Comparison of ENCODE assay signal across 8 mouse cellular contexts in genomic region chr6:149409845-149410244, GRCm38 (mm10). TPM values are rescaled to one million over a fixed set of nuclear protein-coding genes. Genes with fewer than 3 reads are reported as not detected.
DNase-seq lines count a peak whose midpoint lies in the region; ATAC-seq and TF ChIP-seq lines count a peak whose summit lies in the region.

No protein-coding gene starts in this region.

- H3K9ac ChIP-seq in heart, embryonic 11.5 days (ENCODE audit: low read depth, low read length), result peak overlapping the region; percentile 71; the same call in 1 of the 2 replicates
- H3K9ac ChIP-seq in ES-Bruce4 (ENCODE audit: low read depth, poor library complexity, severe bottlenecking), result peak overlapping the region; percentile 67
- H3K9ac ChIP-seq in forebrain, embryonic 15.5 days (replicated peaks), result peak overlapping the region; percentile 78

- no peak for TF ChIP-seq POLR2A in ES-Bruce4 (IDR thresholded peaks at IDR 0.05; ENCODE audit: insufficient read depth, low read length)

- intact Hi-C loops in heart, postnatal 14 days (cut with DNase I), result no loop called here

- no peak overlapping the region for H3K27ac ChIP-seq in heart, embryonic 11.5 days (ENCODE audit: low read depth, low read length)
- no peak overlapping the region for H3K27ac ChIP-seq in ES-Bruce4 (ENCODE audit: insufficient read depth, low read length)
- peak overlapping the region; percentile 86; the same call in 1 of the 2 replicates for H3K27ac ChIP-seq in forebrain, embryonic 15.5 days (replicated peaks)

- WGBS in heart, embryonic 11.5 days (ENCODE audit: insufficient replicate concordance), result 27% methylated on average over 4 of the region's 4 CpGs
- WGBS in forebrain, embryonic 15.5 days, result 4% methylated on average over 4 of the region's 4 CpGs

- no peak for TF ChIP-seq EP300 in ES-Bruce4 (IDR thresholded peaks at IDR 0.05; ENCODE audit: insufficient read depth, low read depth, low read length)

- H3K36me3 ChIP-seq in heart, embryonic 11.5 days (ENCODE audit: control insufficient read depth, insufficient read depth, low read length), result no peaks in the 10 kb centered on the region
- H3K36me3 ChIP-seq in ES-Bruce4 (ENCODE audit: control insufficient read depth, insufficient read depth, low read length, poor library complexity, severe bottlenecking), result no peaks in the 10 kb centered on the region
- H3K36me3 ChIP-seq in forebrain, embryonic 15.5 days, result no peaks in the 10 kb centered on the region

- peaks cover 6% of the 10 kb centered on the region; the same call in 1 of the 2 replicates for H3K4me1 ChIP-seq in heart, embryonic 11.5 days (ENCODE audit: control insufficient read depth, insufficient read depth, low read length)
- H3K4me1 ChIP-seq in ES-Bruce4 (ENCODE audit: control insufficient read depth, insufficient read depth, low read length), result no peaks in the 10 kb centered on the region
- peaks cover 12% of the 10 kb centered on the region for H3K4me1 ChIP-seq in forebrain, embryonic 15.5 days

- H3K9me3 ChIP-seq in heart, embryonic 11.5 days (replicated peaks; ENCODE audit: control insufficient read depth, low read length), result no peaks in the 10 kb centered on the region
- H3K9me3 ChIP-seq in ES-Bruce4 (replicated peaks; ENCODE audit: control insufficient read depth, insufficient read depth, low read length, poor library complexity, severe bottlenecking), result no peaks in the 10 kb centered on the region
- H3K9me3 ChIP-seq in forebrain, embryonic 15.5 days, result no peaks in the 10 kb centered on the region

- no peak for DNase-seq in heart, postnatal 14 days
- no peak for DNase-seq in spleen, adult 18-20 months
- no peak for DNase-seq in thymus, postnatal 10 days (ENCODE audit: low spot score in 2 of 2)
- no peak for DNase-seq in testis, postnatal 14 days (ENCODE audit: low spot score)

- no peak for ATAC-seq in heart, embryonic 11.5 days (replicated peaks; ENCODE audit: insufficient number of reproducible peaks, low FRiP score, low TSS enrichment)
- no peak for ATAC-seq in forebrain, embryonic 15.5 days (replicated peaks)
- 0 out of 2 replicates have a peak, but pooled peaks have one; percentile 1 for ATAC-seq in megakaryocyte progenitor cell, adult 5-6 weeks (replicated peaks; ENCODE audit: poor library complexity)

- H3K4me3 ChIP-seq in heart, embryonic 11.5 days (ENCODE audit: low read depth, low read length), result peak overlapping the region; percentile 71
- H3K4me3 ChIP-seq in ES-Bruce4 (ENCODE audit: low read depth, low read length), result no peak overlapping the region
- peak overlapping the region; percentile 70 for H3K4me3 ChIP-seq in forebrain, embryonic 15.5 days

- H3K4me2 ChIP-seq in heart, embryonic 11.5 days, result peak overlapping the region; percentile 76
- H3K4me2 ChIP-seq in forebrain, embryonic 15.5 days (replicated peaks), result peak overlapping the region; percentile 56

- TF ChIP-seq CTCF in ES-Bruce4 (IDR thresholded peaks at IDR 0.05; ENCODE audit: low read depth, low read length), result no peak

- no peaks in the 10 kb centered on the region for H3K27me3 ChIP-seq in heart, embryonic 11.5 days (ENCODE audit: control insufficient read depth, insufficient read depth, low read length)
- H3K27me3 ChIP-seq in ES-Bruce4 (ENCODE audit: control insufficient read depth, insufficient read depth, low read length, poor library complexity, severe bottlenecking), result no peaks in the 10 kb centered on the region
- H3K27me3 ChIP-seq in forebrain, embryonic 15.5 days, result no peaks in the 10 kb centered on the region

RNA-seq across cellular contexts. Expression of gene Bicd1, which starts 1.2 kb away (rescaled TPM):
- polyA plus RNA-seq in heart, embryonic 11.5 days (2014; fragmentation: Nextera tagmentation; extraction: Ambion mirVana), result 6.7 and 7.7 TPM in 2 replicates
- 1 to 10 TPM; 3.5 to 3.6 TPM for total RNA-seq in heart, postnatal 14 days (2021)
- polyA plus RNA-seq in ES-Bruce4 (2011; ENCODE audit: insufficient read depth, insufficient read length, low read depth, missing spikeins), result 8.0 and 8.5 TPM in 2 replicates
- 37.6 and 37.9 TPM in 2 replicates for polyA plus RNA-seq in forebrain, embryonic 15.5 days (2015; fragmentation: Nextera tagmentation; extraction: Ambion mirVana)
- 3.5 and 6.8 TPM in 2 replicates for total RNA-seq in megakaryocyte progenitor cell, adult 5-6 weeks (2015)
- total RNA-seq in megakaryocyte progenitor cell, adult 5-6 weeks (2017), result 8.1 and 9.7 TPM in 2 replicates
